Mouse (Mus musculus): ENCODE results near the gene Pard3.
"Not testable (repeated sequence)": the region's sequence is repeated elsewhere in the genome, so short reads cannot be mapped to it uniquely, and the experiment has no call there.

Pard3 gene

GRCm38 (mm10) chr8:127143641-127144040, 79.9 kb downstream of the Pard3 start:
- no peak for DNase-seq

GRCm38 (mm10) chr8:127144562-127144961, 80.9 kb downstream of the Pard3 start:
- DNase-seq = no peak

GRCm38 (mm10) chr8:127145135-127145534, 81.4 kb downstream of the Pard3 start:
- no peak for DNase-seq

GRCm38 (mm10) chr8:127146055-127146454, 82.4 kb downstream of the Pard3 start:
- no peak for DNase-seq

- no peak for DNase-seq
Observed at GRCm38 (mm10) chr8:127148821-127149220, 85.1 kb downstream of the Pard3 start.

- no peak for DNase-seq
Observed at GRCm38 (mm10) chr8:127150645-127151044, 87.0 kb downstream of the Pard3 start.

- no peak for DNase-seq
Observed at GRCm38 (mm10) chr8:127151706-127152105, 88.0 kb downstream of the Pard3 start.

GRCm38 (mm10) chr8:127157087-127157486, 93.4 kb downstream of the Pard3 start:
- DNase-seq = no peak

- no peak for DNase-seq
Observed at GRCm38 (mm10) chr8:127159421-127159966, 95.8 kb downstream of the Pard3 start.

- no peak for DNase-seq
Observed at GRCm38 (mm10) chr8:127161854-127162253, 98.2 kb downstream of the Pard3 start.

GRCm38 (mm10) chr8:127162821-127163220, 99.1 kb downstream of the Pard3 start:
- DNase-seq = no peak

- DNase-seq = peak; percentile 28
Observed at GRCm38 (mm10) chr8:127164326-127165280, 100.9 kb downstream of the Pard3 start.

- DNase-seq = no peak
Observed at GRCm38 (mm10) chr8:127168496-127168895, 104.8 kb downstream of the Pard3 start.

GRCm38 (mm10) chr8:127169361-127169760, 105.7 kb downstream of the Pard3 start:
- no peak for DNase-seq

- not testable (repeated sequence) for DNase-seq
Observed at GRCm38 (mm10) chr8:127170372-127170771, 106.7 kb downstream of the Pard3 start.

- DNase-seq = no peak
Observed at GRCm38 (mm10) chr8:127170930-127171329, 107.2 kb downstream of the Pard3 start.

GRCm38 (mm10) chr8:127173483-127173882, 109.8 kb downstream of the Pard3 start:
- no peak for DNase-seq

GRCm38 (mm10) chr8:127174411-127174810, 110.7 kb downstream of the Pard3 start:
- DNase-seq = peak; percentile 47

- DNase-seq = no peak
Observed at GRCm38 (mm10) chr8:127175160-127175836, 111.6 kb downstream of the Pard3 start.

GRCm38 (mm10) chr8:127178634-127179033, 114.9 kb downstream of the Pard3 start:
- peak; percentile 61 for DNase-seq

GRCm38 (mm10) chr8:127181246-127181645, 117.6 kb downstream of the Pard3 start:
- DNase-seq = no peak

GRCm38 (mm10) chr8:127182065-127182464, 118.4 kb downstream of the Pard3 start:
- no peak for DNase-seq

- DNase-seq = no peak
Observed at GRCm38 (mm10) chr8:127183533-127183932, 119.8 kb downstream of the Pard3 start.

GRCm38 (mm10) chr8:127184025-127184424, 120.3 kb downstream of the Pard3 start:
- DNase-seq = no peak

Measured in layer of hippocampus, adult 9-11 months (tissue).